Mouse (Mus musculus) inflammation-experienced regulatory T-cells, adult 6 months (primary cell): ENCODE results near the gene Hcn1. TPM values are rescaled to one million over a fixed set of nuclear protein-coding genes. Genes with fewer than 3 reads are reported as not detected.
A peak's percentile ranks its signal among the peaks of the same experiment; 100 is the strongest.

Source experiments
- ATAC-seq: one replicate; pipeline ENCODE4 v1.8.0; 2017
- polyA plus RNA-seq, 3 experiments: library from polyadenylated mRNA; unstranded; fragments of 100-300 nt; shearing (Covaris generic); gene quantifications; one replicate each; pipeline ENCODE4 v1.2.1; 2017

Hcn1 gene
- polyA plus RNA-seq = under 1 TPM in 2 of 3 experiments, not detected in 1; 0.08 to 0.16 TPM

GRCm38 (mm10) chr13:117602181-117602580 is at the start of gene Hcn1:
TSS of gene Hcn1 (plus strand) at chr13:117602320.
- ATAC-seq = peak; percentile 61

- ATAC-seq = no peak
Measured at GRCm38 (mm10) chr13:117567251-117567650, 34.9 kb upstream of the Hcn1 start.

GRCm38 (mm10) chr13:117571747-117572146 is 30.4 kb upstream of the Hcn1 start:
- ATAC-seq = no peak

- ATAC-seq = no peak
Measured at GRCm38 (mm10) chr13:117594494-117595182, 7.5 kb upstream of the Hcn1 start.

- ATAC-seq = no peak
Measured at GRCm38 (mm10) chr13:117595183-117595532, 7.0 kb upstream of the Hcn1 start.

- ATAC-seq = no peak
Measured at GRCm38 (mm10) chr13:117601331-117601965, 672 bp upstream of the Hcn1 start.

- ATAC-seq = no peak
Measured at GRCm38 (mm10) chr13:117602617-117603358, 668 bp downstream of the Hcn1 start.

GRCm38 (mm10) chr13:117603421-117603820 is 1.3 kb downstream of the Hcn1 start:
- ATAC-seq = no peak

- no peak for ATAC-seq
Measured at GRCm38 (mm10) chr13:117604073-117604472, 2.0 kb downstream of the Hcn1 start.

- ATAC-seq = no peak
Measured at GRCm38 (mm10) chr13:117604971-117605750, 3.0 kb downstream of the Hcn1 start.

GRCm38 (mm10) chr13:117611881-117612280 is 9.8 kb downstream of the Hcn1 start:
- ATAC-seq = no peak

- no peak for ATAC-seq
Measured at GRCm38 (mm10) chr13:117619544-117619943, 17.4 kb downstream of the Hcn1 start.

GRCm38 (mm10) chr13:117657501-117657900 is 55.4 kb downstream of the Hcn1 start:
- ATAC-seq = no peak

- ATAC-seq = no peak
Measured at GRCm38 (mm10) chr13:117658414-117659175, 56.5 kb downstream of the Hcn1 start.

- no peak for ATAC-seq
Measured at GRCm38 (mm10) chr13:117659511-117659910, 57.4 kb downstream of the Hcn1 start.

- ATAC-seq = no peak
Measured at GRCm38 (mm10) chr13:117662661-117663060, 60.5 kb downstream of the Hcn1 start.

- no peak for ATAC-seq
Measured at GRCm38 (mm10) chr13:117669303-117669702, 67.2 kb downstream of the Hcn1 start.

- no peak for ATAC-seq
Measured at GRCm38 (mm10) chr13:117671851-117672250, 69.7 kb downstream of the Hcn1 start.

- ATAC-seq = no peak
Measured at GRCm38 (mm10) chr13:117676418-117676817, 74.3 kb downstream of the Hcn1 start.

- ATAC-seq = no peak
Measured at GRCm38 (mm10) chr13:117687670-117688069, 85.5 kb downstream of the Hcn1 start.

GRCm38 (mm10) chr13:117694729-117695332 is 92.7 kb downstream of the Hcn1 start:
- ATAC-seq = no peak

- no peak for ATAC-seq
Measured at GRCm38 (mm10) chr13:117705573-117705972, 103.5 kb downstream of the Hcn1 start.
